Mouse (Mus musculus): ENCODE measurements around the gene Stpg4. TPM values are rescaled to one million over a fixed set of nuclear protein-coding genes. Genes with fewer than 3 reads are reported as not detected.

Stpg4 gene
- polyA plus RNA-seq, 1 experiment from 2014 or later: not detected

DNA sequence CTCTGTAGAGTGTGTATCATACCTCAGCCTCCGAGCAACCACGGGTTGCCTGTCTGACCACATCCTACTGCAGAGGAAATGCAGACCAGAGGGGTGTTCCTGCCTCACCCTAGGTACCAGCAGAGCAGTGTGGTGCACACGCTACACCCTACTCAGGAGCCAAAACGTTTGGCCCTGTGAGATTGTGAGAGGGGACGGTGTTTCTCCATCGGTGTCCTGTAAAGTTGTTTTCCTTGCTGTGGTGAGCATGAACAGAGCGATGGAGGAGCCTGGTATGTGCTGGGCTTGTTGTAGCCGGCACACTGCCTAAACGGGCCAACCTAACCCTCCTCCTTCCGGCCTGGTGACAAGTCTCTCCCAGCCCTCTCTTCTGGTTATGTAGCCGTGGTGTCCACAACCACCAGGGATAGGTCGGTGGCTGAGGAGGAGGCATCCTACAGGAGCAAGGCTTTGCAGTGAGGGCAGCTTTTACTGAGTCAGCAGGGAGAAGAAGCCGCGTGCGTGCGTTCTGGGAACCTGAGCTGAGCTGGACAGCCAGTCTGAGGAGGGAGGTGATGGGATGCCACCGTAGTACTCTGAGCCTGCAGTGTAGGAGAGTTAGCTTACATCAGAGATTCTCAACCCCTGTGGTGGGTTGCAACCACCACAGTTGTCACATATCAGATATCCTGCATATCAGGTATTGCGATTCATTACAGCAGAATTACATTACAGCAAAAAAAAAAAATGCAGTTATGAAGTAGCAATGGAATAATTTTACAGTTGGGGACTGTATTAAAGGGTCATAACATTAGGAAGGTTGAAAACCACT, 82.9 kb downstream of the Stpg4 start:
- Histone ChIP-seq H3K27ac (no peak overlapping the region), H3K4me3 (no peak overlapping the region), H3K9ac (no peak overlapping the region), H3K4me1 (peaks cover 19% of the 10 kb centered on the region; the same call in 1 of the 2 replicates), H3K36me3 (peaks cover 16% of the 10 kb centered on the region), H3K4me2 (no peak overlapping the region), H3K9me3 (replicated peaks) (no peaks in the 10 kb centered on the region), H3K27me3 (replicated peaks) (no peaks in the 10 kb centered on the region)
- 32% methylated on average over 18 of the region's 18 CpGs for WGBS (ENCODE audit: insufficient replicate concordance)
- no peak for ATAC-seq

DNA sequence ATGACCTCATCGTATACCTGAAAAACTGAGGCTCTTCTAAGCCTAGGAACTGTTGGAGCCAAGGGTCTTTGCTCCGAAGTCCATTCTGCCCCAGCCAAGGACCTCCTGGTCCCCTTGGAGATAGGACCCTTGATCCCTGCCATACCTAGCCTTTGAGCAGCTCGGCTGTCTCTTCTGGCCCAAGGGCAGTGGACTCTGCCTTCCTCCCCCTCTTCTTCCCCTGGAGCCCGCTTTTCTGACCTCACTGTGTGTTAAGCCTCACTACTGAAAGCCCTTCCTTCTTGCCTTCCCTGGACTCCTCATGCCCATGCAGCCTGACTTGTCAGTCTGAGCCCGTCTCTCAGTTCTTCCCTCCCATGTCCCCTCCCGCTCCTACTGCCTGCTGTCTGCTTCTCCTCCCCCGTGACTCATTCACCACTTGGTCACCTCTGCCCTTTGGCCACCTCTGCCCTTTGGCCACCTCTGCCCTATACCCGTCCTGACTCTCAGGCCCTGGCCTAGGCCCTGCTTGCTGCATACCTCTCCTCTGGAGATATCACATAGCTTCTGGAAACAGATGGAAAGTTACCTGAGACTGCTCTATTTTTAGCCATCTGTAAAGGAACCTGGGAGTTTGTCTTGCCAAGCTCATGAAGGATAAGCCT, 84.4 kb downstream of the Stpg4 start:
- Histone ChIP-seq H3K4me2 (no peak overlapping the region), H3K36me3 (peaks cover 28% of the 10 kb centered on the region), H3K9ac (no peak overlapping the region), H3K4me1 (peaks cover 15% of the 10 kb centered on the region; the same call in 1 of the 2 replicates), H3K27me3 (replicated peaks) (no peaks in the 10 kb centered on the region), H3K27ac (no peak overlapping the region), H3K4me3 (no peak overlapping the region), H3K9me3 (replicated peaks) (no peaks in the 10 kb centered on the region)
- WGBS (ENCODE audit: insufficient replicate concordance): 66% methylated on average over 8 of the region's 8 CpGs
- ATAC-seq: peak; percentile 60

Other genes starting within 250 kb of the Stpg4 start
- 47.5 and 51.3 TPM in 2 replicates for gene Mcfd2, start 161.8 kb downstream of the Stpg4 start, polyA plus RNA-seq (2016; fragmentation: Nextera tagmentation; extraction: Ambion mirVana)
- 15.3 and 17.0 TPM in 2 replicates for gene Ttc7, start 144.9 kb downstream of the Stpg4 start, polyA plus RNA-seq (2016; fragmentation: Nextera tagmentation; extraction: Ambion mirVana)
- 401 and 435 TPM in 2 replicates for gene Calm2, start 19.2 kb upstream of the Stpg4 start, polyA plus RNA-seq (2016; fragmentation: Nextera tagmentation; extraction: Ambion mirVana)
- gene Epcam, start 208.2 kb upstream of the Stpg4 start, polyA plus RNA-seq (2016; fragmentation: Nextera tagmentation; extraction: Ambion mirVana): 2.3 and 3.2 TPM in 2 replicates
- 52.5 and 54.9 TPM in 2 replicates for gene Msh2, start 244.6 kb upstream of the Stpg4 start, polyA plus RNA-seq (2016; fragmentation: Nextera tagmentation; extraction: Ambion mirVana)